ENCODE assay signal across 13 mouse cellular contexts in the genomic region with DNA sequence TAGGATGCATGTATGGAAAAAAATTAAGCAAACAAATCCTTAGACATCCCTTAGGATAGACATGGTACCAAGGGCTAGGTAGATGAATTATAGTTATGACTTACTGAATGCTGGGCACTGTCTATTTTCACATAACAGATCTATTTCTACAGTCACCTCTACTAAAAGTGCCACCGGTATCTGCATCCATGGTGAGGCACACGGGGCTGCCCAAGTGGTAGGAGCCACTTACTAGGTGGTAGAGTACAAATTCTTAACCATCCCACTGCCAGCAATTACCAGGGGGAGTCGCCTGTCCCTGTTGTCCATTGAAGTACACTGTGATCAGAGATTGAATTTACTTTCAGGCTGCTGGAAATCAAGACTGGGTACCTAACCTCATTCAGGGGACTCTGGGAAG. TPM values are rescaled to one million over a fixed set of nuclear protein-coding genes. Genes with fewer than 3 reads are reported as not detected.
DNase-seq lines count a peak whose midpoint lies in the region; ATAC-seq and TF ChIP-seq lines count a peak whose summit lies in the region.
"Had no signal": no experiment of that assay in that cellular context is flagged by ENCODE, and none has a peak within 500 bp of the region (broad histone marks: within the 10 kb centered on the region; RNA-seq: fewer than 3 reads in every experiment).

No protein-coding gene starts in this region.

- H3K79me2 ChIP-seq in CH12.LX (replicated peaks; ENCODE audit: control insufficient read depth, extremely low read depth, insufficient read depth, poor library complexity, severe bottlenecking), result peaks cover 6% of the 10 kb centered on the region

- no peak for ATAC-seq in CD4-positive, CD25-positive, alpha-beta regulatory T cell, adult 4 months
- no peak for ATAC-seq in kidney, postnatal 0 days (replicated peaks; ENCODE audit: low FRiP score, low read depth)
- ATAC-seq in liver, embryonic 13.5 days (ENCODE audit: low read depth), result no peak

- 84% methylated on average over 3 of the region's 3 CpGs for WGBS in kidney, postnatal 0 days
- WGBS in liver, embryonic 13.5 days (ENCODE audit: insufficient replicate concordance), result 57% methylated on average over 3 of the region's 3 CpGs

- no peaks in the 10 kb centered on the region for H3K27me3 ChIP-seq in kidney, postnatal 0 days (ENCODE audit: insufficient read depth, low read length)
- H3K27me3 ChIP-seq in CH12.LX (replicated peaks), result no peaks in the 10 kb centered on the region
- H3K27me3 ChIP-seq in liver, embryonic 13.5 days, result no peaks in the 10 kb centered on the region

- no peak overlapping the region for H3K27ac ChIP-seq in kidney, postnatal 0 days
- no peak overlapping the region for H3K27ac ChIP-seq in CH12.LX (ENCODE audit: insufficient read depth, low read depth)
- no peak overlapping the region for H3K27ac ChIP-seq in liver, embryonic 13.5 days

- no peak for TF ChIP-seq RAD21 in CH12.LX (IDR thresholded peaks at IDR 0.05; ENCODE audit: low read depth, low read length)

- dilution Hi-C loops in CH12.LX (cut with MboI; ENCODE audit: extremely low pct_ligation_motif_present, extremely low pct_unique_long_range_greater_than_20kb, low sequenced_read_pairs), result no loop called here

- no peak for TF ChIP-seq EP300 in CH12.LX (IDR thresholded peaks at IDR 0.05; ENCODE audit: low read length)

- H3K9me3 ChIP-seq in kidney, postnatal 0 days (replicated peaks; ENCODE audit: low read length), result no peaks in the 10 kb centered on the region
- H3K9me3 ChIP-seq in CH12.LX (replicated peaks; ENCODE audit: low read length), result no peaks in the 10 kb centered on the region
- H3K9me3 ChIP-seq in liver, embryonic 13.5 days (replicated peaks), result no peaks in the 10 kb centered on the region

- H3K9ac ChIP-seq in kidney, postnatal 0 days (ENCODE audit: low read depth, low read length), result no peak overlapping the region
- no peak overlapping the region for H3K9ac ChIP-seq in CH12.LX (ENCODE audit: insufficient read depth, low read depth)
- H3K9ac ChIP-seq in liver, embryonic 13.5 days, result peak overlapping the region; percentile 41; the same call in 1 of the 2 replicates

- 0 out of 2 replicates have a peak, but pooled peaks cover 2% of the 10 kb centered on the region for H3K36me3 ChIP-seq in kidney, postnatal 0 days (ENCODE audit: insufficient read depth, low read length)
- peaks cover 5 to 30% of the 10 kb centered on the region in 2 experiments for H3K36me3 ChIP-seq in CH12.LX (replicated peaks in 1 of 2; ENCODE audit: control insufficient read depth in 1 of 2, insufficient read depth in 1 of 2, low read length in 1 of 2)
- H3K36me3 ChIP-seq in liver, embryonic 13.5 days, result peaks cover 14% of the 10 kb centered on the region; the same call in 1 of the 2 replicates

- DNase-seq in CD4-positive, CD25-positive, alpha-beta regulatory T cell, adult 2 months (ENCODE audit: low read depth, low spot score), result peak; percentile 26
- no peak for DNase-seq in kidney, postnatal 0 days (ENCODE audit: low spot score)
- no peak for DNase-seq in kidney, postnatal 4 days
- DNase-seq in CH12.LX (ENCODE audit: extremely low read depth), result no peak
- DNase-seq in liver, embryonic 13.5 days, result no peak
- DNase-seq in frontal cortex, postnatal 10 days (ENCODE audit: low spot score in 2 of 2), result no peak
- no peak for DNase-seq in ovary, postnatal 10 days (ENCODE audit: low spot score)
- DNase-seq: adrenal gland, adult 2 months; cerebellum, adult 9-10 months had no signal

- no peak for TF ChIP-seq CTCF in kidney, postnatal 0 days (IDR thresholded peaks at IDR 0.05; ENCODE audit: low read depth)
- no peak for TF ChIP-seq CTCF in CH12.LX (conservative IDR thresholded peaks at IDR 0.05 in 1 of 2, IDR thresholded peaks at IDR 0.05 in 1 of 2; ENCODE audit: low read depth in 2 of 2, low read length in 2 of 2)

- peak overlapping the region; percentile 30; the same call in 1 of the 2 replicates for H3K4me2 ChIP-seq in kidney, postnatal 0 days (ENCODE audit: low read length)
- 0 out of 2 replicates have a peak overlapping the region, but pooled peaks have one; percentile 32 for H3K4me2 ChIP-seq in CH12.LX (ENCODE audit: insufficient read depth, low read depth, poor library complexity, severe bottlenecking)
- H3K4me2 ChIP-seq in liver, embryonic 13.5 days, result peak overlapping the region; percentile 81

- H3K4me1 ChIP-seq in kidney, postnatal 0 days (replicated peaks; ENCODE audit: insufficient read depth, low read length), result peaks cover 13% of the 10 kb centered on the region; the same call in 1 of the 2 replicates
- H3K4me1 ChIP-seq in CH12.LX (ENCODE audit: control insufficient read depth in 1 of 2, insufficient read depth in 2 of 2), result peaks cover 7 to 59% of the 10 kb centered on the region in 2 experiments
- H3K4me1 ChIP-seq in liver, embryonic 13.5 days (replicated peaks), result peaks cover 65% of the 10 kb centered on the region

- TF ChIP-seq POLR2A in CH12.LX (IDR thresholded peaks at IDR 0.05; ENCODE audit: low read depth, low read length), result no peak

- in situ Hi-C loops in CH12.LX (cut with MboI; ENCODE audit: low pct_ligation_motif_present, low pct_unique_long_range_greater_than_20kb, low sequenced_read_pairs), result loop anchor here (10.0 kb wide), 1 partner anchor 58 kb away; no protein-coding TSS in a partner anchor

- H3K4me3 ChIP-seq in kidney, postnatal 0 days (replicated peaks; ENCODE audit: low read depth, low read length), result no peak overlapping the region
- peak overlapping the region in 2 of 3 experiments; percentile 9 to 81 for H3K4me3 ChIP-seq in CH12.LX (replicated peaks in 1 of 3; ENCODE audit: low read depth in 2 of 3, low read length in 2 of 3, poor library complexity in 1 of 3)
- H3K4me3 ChIP-seq in liver, embryonic 13.5 days (replicated peaks), result peak overlapping the region; percentile 74

TF ChIP-seq in CH12.LX, 34 proteins besides CTCF, POLR2A, EP300 and RAD21:
- TF ChIP-seq ZKSCAN1 (IDR thresholded peaks at IDR 0.05; ENCODE audit: borderline replicate concordance, low read depth, low read length) (no peak), GABPA (IDR thresholded peaks at IDR 0.05; ENCODE audit: insufficient replicate concordance, low read depth, low read length) (no peak), IRF4 (IDR thresholded peaks at IDR 0.05; ENCODE audit: low read depth, low read length) (no peak), CHD2 (IDR thresholded peaks at IDR 0.05; ENCODE audit: low read length) (no peak), ZC3H11A (IDR thresholded peaks at IDR 0.05; ENCODE audit: low read depth, low read length) (no peak), UBTF (IDR thresholded peaks at IDR 0.05; ENCODE audit: low read depth, low read length) (no peak), BHLHE40 (IDR thresholded peaks at IDR 0.05; ENCODE audit: low read depth, low read length) (no peak), E2F4 (IDR thresholded peaks at IDR 0.05; ENCODE audit: insufficient replicate concordance, low read depth, low read length) (no peak), ZMIZ1 (IDR thresholded peaks at IDR 0.05; ENCODE audit: low read depth, low read length) (no peak), MEF2A (IDR thresholded peaks at IDR 0.05; ENCODE audit: borderline replicate concordance, low read depth, low read length) (no peak), TCF12 (IDR thresholded peaks at IDR 0.05; ENCODE audit: low read depth, low read length) (no peak), TBP (conservative IDR thresholded peaks at IDR 0.05; ENCODE audit: low read depth, low read length) (no peak), USF2 (conservative IDR thresholded peaks at IDR 0.05; ENCODE audit: low read depth, low read length) (no peak), ELF1 (IDR thresholded peaks at IDR 0.05; ENCODE audit: low read depth, low read length) (no peak), ZNF384 (IDR thresholded peaks at IDR 0.05; ENCODE audit: low read depth, low read length) (no peak), ETS1 (conservative IDR thresholded peaks at IDR 0.05; ENCODE audit: low read depth, low read length) (no peak)

RNA-seq across cellular contexts. Expression of a gene that starts 1.5 kb away (rescaled TPM):
- 100 to 1,000 TPM; 424 to 434 TPM for polyA plus RNA-seq in CD4-positive, CD25-positive, alpha-beta regulatory T cell, adult 4 months (2017; shearing (Covaris generic))
- polyA plus RNA-seq in kidney, postnatal 0 days (2015; fragmentation: Nextera tagmentation; extraction: Ambion mirVana), result 69.2 and 75.7 TPM in 2 replicates
- total RNA-seq in CH12.LX (2012; rRNA removed) (17.3 and 17.6 TPM in 2 replicates), CH12.LX (2014; rRNA removed) (36.0 and 36.7 TPM in 2 replicates)
- 26.7 and 28.1 TPM in 2 replicates for polyA plus RNA-seq in CH12.LX (2012; ENCODE audit: insufficient read length, low read depth)
- 40.0 and 43.8 TPM in 2 replicates for polyA plus RNA-seq in liver, embryonic 13.5 days (2015; fragmentation: Nextera tagmentation; extraction: Ambion mirVana)

RNA-seq across cellular contexts. Expression of a gene that starts 28.5 kb away (rescaled TPM):
- polyA plus RNA-seq in CD4-positive, CD25-positive, alpha-beta regulatory T cell, adult 4 months (2017; shearing (Covaris generic)), result not detected
- polyA plus RNA-seq in kidney, postnatal 0 days (2015; fragmentation: Nextera tagmentation; extraction: Ambion mirVana), result not detected in 2 replicates
- total RNA-seq in CH12.LX (2012; rRNA removed) (0.08 and 0.13 TPM in 2 replicates), CH12.LX (2014; rRNA removed) (not detected in 2 replicates)
- not detected in 2 replicates for polyA plus RNA-seq in CH12.LX (2012; ENCODE audit: insufficient read length, low read depth)
- polyA plus RNA-seq in liver, embryonic 13.5 days (2015; fragmentation: Nextera tagmentation; extraction: Ambion mirVana), result 0.05 TPM in 2 replicates
- total RNA-seq: adrenal gland, adult 2 months; layer of hippocampus, adult 2 months had no signal
- polyA plus RNA-seq: adrenal gland, adult 2 months; hindbrain, embryonic 11.5 days; neural tube, embryonic 11.5 days had no signal

Comparison
In these comparisons a context has a peak if more than half of its experiments do, and no peak if none do; other contexts are left out.
1. H3K4me2 ChIP-seq: peak in every context shown above with its lines; median percentile 81 in liver, embryonic 13.5 days; 32 in CH12.LX; 30 in kidney, postnatal 0 days.